Mouse (Mus musculus) neural tube, embryonic 13.5 days (tissue): ENCODE measurements around the gene Camk2b. TPM values are rescaled to one million over a fixed set of nuclear protein-coding genes. Genes with fewer than 3 reads are reported as not detected.
"Not testable (repeated sequence)": the region's sequence is repeated elsewhere in the genome, so short reads cannot be mapped to it uniquely, and the experiment has no call there.

Experiments
- ATAC-seq: fragments of 200-750 bp; cut with Nextera tagmentation; 2 replicates; pipeline ENCODE4 v1.8.0; 2017; ENCODE audit warnings: low read depth, mild to moderate bottlenecking, moderate TSS enrichment, moderate library complexity
- H3K27ac ChIP-seq: fragments of 300-500 bp; sonication (generic); replicated peaks from 2 replicates; pipeline ENCODE4 v1.5.1; 2015; ENCODE audit warnings: moderate library complexity, mild to moderate bottlenecking, inconsistent platforms
- H3K27me3 ChIP-seq: fragments of 300-500 bp; sonication (generic); 2 replicates; pipeline ENCODE4 v1.6.1; 2015; ENCODE audit warnings: mild to moderate bottlenecking, inconsistent platforms
- H3K36me3 ChIP-seq: fragments of 300-500 bp; sonication (generic); 2 replicates; pipeline ENCODE4 v1.6.1; 2015; ENCODE audit warnings: mild to moderate bottlenecking, inconsistent platforms
- H3K4me1 ChIP-seq: fragments of 300-500 bp; sonication (generic); replicated peaks from 2 replicates; pipeline ENCODE4 v1.6.1; 2015; ENCODE audit warnings: inconsistent platforms
- H3K4me2 ChIP-seq: fragments of 300-500 bp; sonication (generic); 2 replicates; pipeline ENCODE4 v1.6.1; 2015; ENCODE audit warnings: inconsistent platforms, mild to moderate bottlenecking, moderate library complexity
- H3K4me3 ChIP-seq: fragments of 300-500 bp; sonication (generic); 2 replicates; pipeline ENCODE4 v1.5.1; 2015; ENCODE audit warnings: mild to moderate bottlenecking, inconsistent platforms
- H3K9ac ChIP-seq: fragments of 300-500 bp; sonication (generic); 2 replicates; pipeline ENCODE4 v1.6.1; 2015; ENCODE audit warnings: moderate library complexity, mild to moderate bottlenecking, inconsistent platforms
- H3K9me3 ChIP-seq: fragments of 300-500 bp; sonication (generic); 2 replicates; pipeline ENCODE4 v1.6.1; 2016; ENCODE audit warnings: inconsistent platforms
- WGBS: fragments of 180-500 bp; shearing (Covaris S2); methylation state at CpG from one replicate; pipeline ENCODE4 v1.1.7; 2015; 5-methylcytosine and 5-hydroxymethylcytosine counted together
- polyA plus RNA-seq: library from polyadenylated mRNA; unstranded; fragments of >200 nt; fragmentation: Nextera tagmentation; extraction: Ambion mirVana; gene quantifications from 2 replicates; pipeline ENCODE4 v1.2.1, GENCODE M21; 2015

Gene Camk2b
- polyA plus RNA-seq, 1 experiment from 2014 or later = 55.6 TPM

DNA sequence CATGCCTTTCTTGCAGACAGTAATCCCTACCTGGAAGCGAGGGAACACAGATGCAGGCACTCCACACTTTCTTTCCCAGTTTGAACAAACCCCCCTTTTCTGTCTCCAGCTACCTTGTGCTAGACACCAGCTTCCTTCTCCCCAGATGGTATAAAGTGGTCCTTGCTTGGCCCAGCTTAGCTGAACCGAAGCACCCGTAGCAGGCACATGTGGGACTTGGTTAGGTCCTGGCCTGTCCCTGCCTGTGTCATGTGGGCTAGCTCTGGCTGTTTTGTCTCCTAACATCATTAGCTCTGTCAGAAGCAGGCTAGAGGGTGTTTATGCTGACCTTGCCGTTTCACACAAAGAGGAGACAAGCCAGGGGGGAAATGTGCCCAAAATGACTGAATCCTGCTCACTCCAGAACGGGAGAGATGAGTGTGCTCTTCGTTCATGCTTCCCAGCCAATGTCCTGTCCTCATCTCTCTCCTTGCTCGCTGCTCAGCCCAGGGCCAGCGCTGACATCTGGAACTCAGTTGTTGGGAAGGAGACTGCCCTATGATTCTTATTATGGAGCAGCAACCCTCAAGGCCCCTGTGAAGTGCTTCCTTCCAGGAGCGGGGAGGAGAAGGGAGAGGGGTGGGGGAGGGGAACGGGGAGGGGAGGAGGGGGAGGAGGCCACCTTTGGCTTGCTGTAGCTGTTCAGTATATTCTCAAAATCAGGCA is 117.5 kb downstream of the Camk2b start:
- Histone ChIP-seq H3K9ac (0 out of 2 replicates have a peak overlapping the region, but pooled peaks have one; percentile 4), H3K36me3 (no peaks in the 10 kb centered on the region), H3K27ac (no peak overlapping the region), H3K4me2 (no peak overlapping the region), H3K9me3 (no peaks in the 10 kb centered on the region), H3K4me3 (no peak overlapping the region), H3K4me1 (peaks cover 8% of the 10 kb centered on the region), H3K27me3 (no peaks in the 10 kb centered on the region)
- WGBS = 61% methylated on average over 10 of the region's 10 CpGs
- no peak for ATAC-seq

DNA sequence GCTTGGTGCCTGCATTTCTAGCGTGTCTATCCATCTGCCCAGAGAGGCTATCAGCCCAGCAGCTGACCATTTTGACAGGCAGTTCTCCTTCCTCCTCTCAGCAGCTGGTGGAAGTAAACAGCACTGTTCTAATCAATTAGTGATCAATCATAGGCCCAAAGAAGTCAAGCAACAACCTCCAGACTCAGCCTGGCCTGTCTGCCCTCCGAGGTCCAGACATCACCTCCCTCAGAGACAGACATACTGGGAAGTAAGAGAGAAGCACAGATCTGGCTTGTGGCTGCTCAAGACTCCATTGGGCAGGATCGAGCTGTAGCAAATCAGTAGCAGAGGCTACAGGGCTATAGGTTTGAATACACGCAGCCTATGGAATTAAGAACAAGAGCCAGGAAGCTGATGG is 118.4 kb downstream of the Camk2b start:
- WGBS = 68% methylated on average over 4 of the region's 4 CpGs
- Histone ChIP-seq H3K36me3 (no peaks in the 10 kb centered on the region), H3K4me1 (peaks cover 8% of the 10 kb centered on the region), H3K27ac (no peak overlapping the region), H3K9me3 (no peaks in the 10 kb centered on the region), H3K4me2 (no peak overlapping the region), H3K4me3 (no peak overlapping the region), H3K9ac (no peak overlapping the region), H3K27me3 (no peaks in the 10 kb centered on the region)
- no peak for ATAC-seq

DNA sequence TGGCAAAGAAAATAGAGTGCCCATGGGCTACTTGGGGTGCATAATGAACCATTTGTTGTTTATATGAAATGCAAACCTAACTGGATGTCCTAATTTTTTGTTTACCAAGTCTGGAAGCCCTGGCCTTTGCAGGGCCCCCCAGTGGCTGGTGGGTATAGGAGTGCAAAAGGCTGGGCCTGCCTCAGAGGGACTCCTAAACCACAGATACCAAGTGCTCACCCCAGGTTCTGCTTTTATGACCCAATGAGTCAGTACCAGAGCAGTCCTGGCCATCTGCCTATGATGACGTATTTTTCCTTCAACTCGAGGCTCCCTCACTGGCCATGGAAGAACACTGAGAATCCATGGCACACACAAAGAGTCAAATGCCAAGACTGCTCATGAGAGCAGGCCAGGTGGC is 121.1 kb downstream of the Camk2b start:
- Histone ChIP-seq H3K4me2 (no peak overlapping the region), H3K4me1 (peaks cover 8% of the 10 kb centered on the region), H3K27me3 (no peaks in the 10 kb centered on the region), H3K9me3 (no peaks in the 10 kb centered on the region), H3K9ac (no peak overlapping the region), H3K27ac (no peak overlapping the region), H3K4me3 (no peak overlapping the region), H3K36me3 (no peaks in the 10 kb centered on the region)
- 76% methylated on average over 2 of the region's 2 CpGs for WGBS
- ATAC-seq = no peak

DNA sequence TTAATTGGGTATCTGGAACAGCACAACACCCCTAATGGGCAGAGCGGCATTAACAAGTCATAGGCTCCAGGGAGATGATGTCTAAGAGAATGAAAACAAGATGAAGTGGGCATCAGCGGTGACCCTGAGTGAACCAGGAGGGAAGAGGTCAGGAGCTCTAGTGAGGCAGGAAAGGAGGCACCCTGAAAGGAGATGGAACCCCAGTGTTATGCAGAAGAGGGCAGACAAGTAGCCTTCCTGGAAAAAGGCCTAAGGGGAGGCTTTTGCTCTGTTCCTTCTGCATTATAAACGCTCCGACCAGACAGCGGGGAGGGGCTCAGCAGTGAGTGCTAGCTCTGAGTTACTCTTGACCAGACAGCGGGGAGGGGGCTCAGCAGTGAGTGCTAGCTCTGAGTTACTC is 123.2 kb downstream of the Camk2b start:
- H3K4me2 ChIP-seq = no peak overlapping the region
- no peaks in the 10 kb centered on the region for H3K9me3 ChIP-seq
- H3K4me1 ChIP-seq = no peaks in the 10 kb centered on the region
- H3K9ac ChIP-seq = no peak overlapping the region
- no peaks in the 10 kb centered on the region for H3K27me3 ChIP-seq
- no peak overlapping the region for H3K27ac ChIP-seq
- no peak for ATAC-seq
- no peak overlapping the region for H3K4me3 ChIP-seq
- H3K36me3 ChIP-seq = no peaks in the 10 kb centered on the region
- WGBS = 55% methylated on average over 6 of the region's 6 CpGs

DNA sequence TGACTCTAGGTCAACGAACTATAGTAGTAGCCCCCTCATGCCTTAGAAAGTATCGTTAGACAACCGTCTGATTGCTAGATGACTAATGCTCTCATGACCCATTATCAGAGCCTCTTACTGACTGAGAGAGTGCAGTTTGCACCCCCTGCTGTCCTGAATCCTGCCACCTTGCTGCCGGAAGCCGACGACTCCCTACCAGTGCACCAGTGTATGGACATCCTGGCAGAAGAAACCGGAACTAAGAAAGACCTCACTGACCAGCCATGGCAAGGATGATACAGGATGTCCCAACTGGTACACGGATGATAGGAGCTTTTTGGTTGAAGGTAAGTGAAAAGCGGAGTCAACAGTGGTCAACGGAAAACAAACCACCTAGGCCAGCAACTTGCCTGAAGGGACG is 131.6 kb downstream of the Camk2b start:
- H3K36me3 ChIP-seq, H3K4me2 ChIP-seq, H3K4me1 ChIP-seq, ATAC-seq, H3K9ac ChIP-seq, H3K27ac ChIP-seq, H3K4me3 ChIP-seq, H3K9me3 ChIP-seq, H3K27me3 ChIP-seq: not testable (repeated sequence)
- WGBS = 95% methylated on average over 11 of the region's 11 CpGs

DNA sequence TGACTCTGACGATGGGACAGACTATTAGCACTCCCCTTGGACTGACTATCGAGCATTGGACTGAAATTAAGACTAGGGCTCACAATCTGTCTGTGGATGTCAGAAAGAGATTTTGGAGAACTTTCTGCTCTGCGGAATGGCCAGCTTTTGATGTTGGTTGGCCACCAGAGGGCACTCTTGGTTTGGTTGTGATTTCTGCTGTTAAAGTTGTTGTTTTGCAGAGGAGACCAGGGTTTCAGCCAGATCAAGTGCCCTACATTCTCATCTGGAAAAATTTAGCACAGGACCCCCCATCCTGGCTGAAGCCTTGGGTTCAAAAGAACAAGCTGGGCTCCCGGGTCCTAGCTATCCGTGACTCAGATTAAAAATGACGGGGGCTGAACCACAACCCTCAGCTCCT is 134.2 kb downstream of the Camk2b start:
- H3K4me1 ChIP-seq, H3K27me3 ChIP-seq, H3K9ac ChIP-seq, ATAC-seq, H3K4me2 ChIP-seq, H3K36me3 ChIP-seq, H3K27ac ChIP-seq, H3K4me3 ChIP-seq, H3K9me3 ChIP-seq: not testable (repeated sequence)
- 86% methylated on average over 6 of the region's 6 CpGs for WGBS

DNA sequence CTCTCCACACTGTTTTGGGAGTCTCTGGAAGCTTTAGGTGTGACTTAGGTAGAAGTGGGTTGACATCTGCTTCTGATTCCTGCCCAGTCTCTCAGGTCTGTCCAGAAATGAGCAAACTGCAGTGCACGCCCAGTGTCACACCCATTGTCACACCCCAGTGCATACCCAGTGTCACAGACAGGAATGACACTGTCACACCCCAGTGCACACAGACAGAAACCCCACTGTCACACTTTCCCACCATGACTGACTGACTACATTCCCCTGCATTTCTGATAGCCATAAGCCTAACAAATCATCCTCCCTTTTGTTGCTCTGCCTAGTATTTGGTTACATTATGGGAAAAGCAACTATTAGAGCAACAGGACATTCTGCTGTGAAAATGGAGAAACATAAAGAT is 135.6 kb downstream of the Camk2b start:
- H3K9ac ChIP-seq = no peak overlapping the region
- H3K27me3 ChIP-seq = no peaks in the 10 kb centered on the region
- H3K36me3 ChIP-seq = no peaks in the 10 kb centered on the region

DNA sequence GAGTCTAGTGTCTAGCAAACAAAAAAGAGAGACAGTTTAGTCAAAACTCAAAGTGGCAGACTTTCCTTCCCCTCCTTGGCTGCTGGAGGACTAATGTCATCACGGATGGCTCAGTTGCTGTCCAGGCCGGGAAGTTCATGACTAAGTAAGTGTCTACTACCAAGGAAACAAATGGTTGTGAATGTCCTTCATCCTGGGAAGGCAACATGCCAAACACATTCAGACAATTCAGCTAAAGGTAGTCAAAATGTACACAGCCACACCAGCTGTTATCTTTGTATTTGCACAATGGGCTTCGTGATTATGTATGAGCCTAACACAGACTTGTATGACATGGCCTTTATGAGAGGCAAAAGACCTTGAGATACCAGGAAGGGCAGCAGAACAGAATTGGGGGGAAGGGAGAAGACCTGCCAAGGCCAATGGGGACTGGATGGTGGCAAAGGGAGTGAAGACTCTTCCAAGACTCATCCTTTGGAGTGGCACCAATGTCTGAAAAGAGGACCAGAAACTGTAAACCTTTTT is 139.4 kb downstream of the Camk2b start:
- no peak for ATAC-seq
- no peak overlapping the region for H3K4me2 ChIP-seq
- peaks cover 5% of the 10 kb centered on the region; the same call in 1 of the 2 replicates for H3K9me3 ChIP-seq
- WGBS = 87% methylated on average over 3 of the region's 3 CpGs
- H3K9ac ChIP-seq = no peak overlapping the region
- H3K27me3 ChIP-seq = no peaks in the 10 kb centered on the region
- no peaks in the 10 kb centered on the region for H3K4me1 ChIP-seq
- no peaks in the 10 kb centered on the region for H3K36me3 ChIP-seq
- H3K4me3 ChIP-seq = no peak overlapping the region
- H3K27ac ChIP-seq = no peak overlapping the region

More for the DNA sequence above, 135.6 kb downstream of the Camk2b start:
- H3K4me1 ChIP-seq = no peaks in the 10 kb centered on the region
- H3K4me3 ChIP-seq = no peak overlapping the region
- peaks cover 5% of the 10 kb centered on the region; the same call in 1 of the 2 replicates for H3K9me3 ChIP-seq
- 48% methylated on average over 1 of the region's 1 CpGs for WGBS
- H3K27ac ChIP-seq = no peak overlapping the region
- no peak overlapping the region for H3K4me2 ChIP-seq
- ATAC-seq = no peak

DNA sequence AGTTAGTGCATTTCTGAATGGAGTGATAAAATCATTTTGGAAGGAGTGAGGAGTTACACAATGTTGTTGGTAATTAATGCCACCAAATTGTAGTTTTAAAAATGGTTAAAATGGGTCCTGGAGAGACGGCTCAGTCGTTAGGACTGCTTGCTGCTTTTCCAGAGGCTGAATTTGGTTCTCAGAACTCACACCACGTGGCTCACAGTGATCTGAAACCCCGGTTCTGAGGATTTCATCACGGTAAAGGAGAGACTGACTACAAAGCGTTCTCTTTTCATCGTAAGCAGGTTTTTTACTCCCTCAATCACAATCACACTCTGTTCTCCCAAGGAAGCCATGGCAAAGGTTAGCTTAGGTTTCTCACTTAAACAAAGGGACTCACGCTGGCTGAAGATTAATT is 141.5 kb downstream of the Camk2b start:
- 58% methylated on average over 8 of the region's 8 CpGs for WGBS
- Histone ChIP-seq H3K9ac (no peak overlapping the region), H3K4me1 (no peaks in the 10 kb centered on the region), H3K9me3 (peaks cover 5% of the 10 kb centered on the region; the same call in 1 of the 2 replicates), H3K36me3 (no peaks in the 10 kb centered on the region), H3K4me2 (no peak overlapping the region), H3K27me3 (no peaks in the 10 kb centered on the region), H3K27ac (no peak overlapping the region), H3K4me3 (no peak overlapping the region)
- no peak for ATAC-seq

DNA sequence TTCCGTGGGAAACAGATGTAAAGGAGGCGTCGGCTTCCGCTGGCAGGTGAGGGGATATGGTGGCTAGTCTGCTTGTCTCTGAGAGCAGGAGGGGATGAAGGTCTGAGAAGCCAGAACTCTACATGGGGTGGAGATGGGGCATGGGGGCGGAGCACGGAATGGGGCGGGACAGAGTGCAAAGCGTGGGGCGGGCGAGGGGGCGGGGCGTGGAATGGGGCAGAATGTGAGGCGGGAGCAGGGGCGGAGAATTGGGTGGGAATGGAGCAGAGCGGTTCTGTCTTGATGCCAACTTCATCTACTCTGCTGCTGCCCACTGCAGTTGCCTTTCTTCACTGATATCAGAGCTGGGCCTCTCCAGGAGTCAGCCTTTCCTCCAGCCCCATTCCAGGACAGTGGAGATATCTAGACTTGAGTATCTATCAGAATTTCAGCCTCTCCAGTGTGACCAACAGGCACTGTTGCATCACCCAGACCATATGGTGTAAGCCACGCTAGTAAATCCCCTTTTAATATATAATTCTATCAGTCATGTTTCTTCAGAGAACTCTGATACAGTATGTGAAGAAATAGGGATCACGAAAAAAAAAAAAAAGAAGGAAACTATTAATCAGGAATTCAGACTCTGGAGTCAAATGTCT is 145.7 kb downstream of the Camk2b start:
- no peak for ATAC-seq
- Histone ChIP-seq H3K27ac (no peak overlapping the region), H3K36me3 (no peaks in the 10 kb centered on the region), H3K9me3 (no peaks in the 10 kb centered on the region), H3K4me3 (no peak overlapping the region), H3K4me2 (no peak overlapping the region), H3K9ac (no peak overlapping the region), H3K4me1 (no peaks in the 10 kb centered on the region), H3K27me3 (no peaks in the 10 kb centered on the region)
- WGBS = 44% methylated on average over 17 of the region's 17 CpGs
